Mouse (Mus musculus) embryonic facial prominence, embryonic 15.5 days (tissue): ENCODE measurements around the gene Gpatch1. TPM values are rescaled to one million over a fixed set of nuclear protein-coding genes. Genes with fewer than 3 reads are reported as not detected.
A peak's percentile ranks its signal among the peaks of the same experiment; 100 is the strongest.

ENCODE experiments used
- ATAC-seq: fragments of 200-750 bp; cut with Nextera tagmentation; 2 replicates; pipeline ENCODE4 v1.8.0; 2017; ENCODE audit warnings: low read depth, moderate TSS enrichment; ENCODE audit not compliant: insufficient number of reproducible peaks, low FRiP score, low TSS enrichment
- H3K27ac ChIP-seq: fragments of 300-500 bp; sonication (generic); replicated peaks from 2 replicates; pipeline ENCODE4 v1.5.1; 2015; ENCODE audit warnings: mild to moderate bottlenecking, inconsistent platforms
- H3K27me3 ChIP-seq: fragments of 300-500 bp; sonication (generic); 2 replicates; pipeline ENCODE4 v1.6.1; 2015; ENCODE audit warnings: inconsistent platforms
- H3K36me3 ChIP-seq: fragments of 300-500 bp; sonication (generic); 2 replicates; pipeline ENCODE4 v1.6.1; 2015; ENCODE audit warnings: mild to moderate bottlenecking, inconsistent platforms
- H3K4me1 ChIP-seq: fragments of 300-500 bp; sonication (generic); 2 replicates; pipeline ENCODE4 v1.6.1; 2015; ENCODE audit warnings: inconsistent platforms
- H3K4me2 ChIP-seq: fragments of 300-500 bp; sonication (generic); replicated peaks from 2 replicates; pipeline ENCODE4 v1.6.1; 2015; ENCODE audit warnings: mild to moderate bottlenecking, inconsistent platforms
- H3K4me3 ChIP-seq: fragments of 300-500 bp; sonication (generic); replicated peaks from 2 replicates; pipeline ENCODE4 v1.5.1; 2015; ENCODE audit warnings: mild to moderate bottlenecking, inconsistent platforms
- H3K9ac ChIP-seq: fragments of 300-500 bp; sonication (generic); 2 replicates; pipeline ENCODE4 v1.6.1; 2015; ENCODE audit warnings: inconsistent platforms
- H3K9me3 ChIP-seq: fragments of 300-500 bp; sonication (generic); replicated peaks from 2 replicates; pipeline ENCODE4 v1.6.1; 2016; ENCODE audit warnings: inconsistent platforms
- WGBS: fragments of 180-500 bp; shearing (Covaris S2); methylation state at CpG from one replicate; pipeline ENCODE4 v1.1.7; 2015; 5-methylcytosine and 5-hydroxymethylcytosine counted together
- polyA plus RNA-seq: library from polyadenylated mRNA; unstranded; fragments of >200 nt; fragmentation: Nextera tagmentation; extraction: Ambion mirVana; gene quantifications from 2 replicates; pipeline ENCODE4 v1.2.1, GENCODE M21; 2015

Gpatch1 gene
- polyA plus RNA-seq, 1 experiment from 2014 or later: 17.2 TPM

- no peaks in the 10 kb centered on the region for H3K4me1 ChIP-seq
- H3K4me2 ChIP-seq: no peak overlapping the region
- H3K4me3 ChIP-seq: no peak overlapping the region
- 69% methylated on average over 17 of the region's 18 CpGs for WGBS
- no peak for ATAC-seq
- no peaks in the 10 kb centered on the region for H3K27me3 ChIP-seq
- H3K27ac ChIP-seq: no peak overlapping the region
- H3K9me3 ChIP-seq: no peaks in the 10 kb centered on the region
- H3K36me3 ChIP-seq: no peaks in the 10 kb centered on the region
- H3K9ac ChIP-seq: no peak overlapping the region
These were observed 29.9 kb upstream of the Gpatch1 start for GRCm38 (mm10) chr7:35347918-35348700.

DNA sequence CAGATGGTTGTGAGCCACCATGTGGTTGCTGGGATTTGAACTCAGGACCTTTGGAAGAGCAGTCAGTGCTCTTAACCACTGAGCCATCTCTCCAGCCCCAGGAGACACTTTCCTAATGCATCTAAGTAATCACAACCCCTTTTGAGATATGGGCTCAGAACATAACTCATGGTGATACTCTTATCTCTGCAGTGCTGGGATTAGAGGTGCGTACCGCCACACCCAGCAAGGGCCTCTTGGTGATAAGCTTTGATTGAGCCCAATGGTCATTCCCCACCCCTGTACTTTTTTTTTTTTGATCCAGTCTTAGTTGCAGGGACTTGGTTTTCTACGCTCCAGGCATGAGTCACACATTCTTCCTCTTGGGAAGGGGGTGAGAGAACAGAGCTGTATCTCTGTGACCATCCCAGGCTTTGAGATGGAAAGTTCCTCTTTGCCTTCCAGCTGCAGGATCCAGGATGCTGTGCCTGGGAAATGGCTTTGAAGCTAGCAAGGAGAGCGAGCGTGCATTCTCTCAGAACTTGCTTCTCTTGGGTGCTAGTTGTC is 26.6 kb upstream of the Gpatch1 start:
- H3K9ac ChIP-seq: no peak overlapping the region
- H3K4me2 ChIP-seq: no peak overlapping the region
- H3K9me3 ChIP-seq: no peaks in the 10 kb centered on the region
- no peak overlapping the region for H3K27ac ChIP-seq
- no peaks in the 10 kb centered on the region for H3K36me3 ChIP-seq
- 0 out of 2 replicates have a peak, but pooled peaks cover 4% of the 10 kb centered on the region for H3K4me1 ChIP-seq
- no peaks in the 10 kb centered on the region for H3K27me3 ChIP-seq
- WGBS: 89% methylated on average over 5 of the region's 5 CpGs
- no peak overlapping the region for H3K4me3 ChIP-seq
- ATAC-seq: no peak

- no peak for ATAC-seq
- Histone ChIP-seq H3K4me3 (no peak overlapping the region), H3K4me1 (0 out of 2 replicates have a peak, but pooled peaks cover 6% of the 10 kb centered on the region), H3K4me2 (no peak overlapping the region), H3K9me3 (no peaks in the 10 kb centered on the region), H3K36me3 (no peaks in the 10 kb centered on the region), H3K27me3 (no peaks in the 10 kb centered on the region), H3K9ac (no peak overlapping the region), H3K27ac (no peak overlapping the region)
- WGBS: 57% methylated on average over 4 of the region's 4 CpGs
These were observed 24.3 kb upstream of the Gpatch1 start for GRCm38 (mm10) chr7:35342498-35342897.

DNA sequence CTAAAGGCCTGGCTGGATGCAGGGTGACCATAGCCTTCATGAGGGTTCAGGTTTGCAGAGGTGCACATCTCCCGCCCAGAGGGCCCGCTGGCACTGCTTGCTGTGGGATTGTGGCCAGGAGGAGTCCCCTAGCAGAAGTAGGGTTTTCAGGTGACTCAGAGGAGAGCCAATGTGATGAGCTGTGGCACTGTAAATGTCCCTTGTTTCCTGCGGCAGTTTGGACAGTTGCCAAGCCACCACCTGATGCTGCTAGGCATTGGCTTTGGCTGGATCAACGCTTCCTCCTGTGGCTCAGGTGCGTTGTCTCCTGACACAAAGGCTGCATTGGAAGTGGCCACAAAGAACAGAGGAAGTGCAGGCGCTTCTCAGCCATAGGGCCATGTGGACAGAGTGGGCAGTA is 23.0 kb upstream of the Gpatch1 start:
- H3K27ac ChIP-seq: no peak overlapping the region
- H3K27me3 ChIP-seq: peaks cover 9% of the 10 kb centered on the region; the same call in 1 of the 2 replicates
- H3K9ac ChIP-seq: no peak overlapping the region
- 0 out of 2 replicates have a peak, but pooled peaks cover 6% of the 10 kb centered on the region for H3K4me1 ChIP-seq
- ATAC-seq: peak; percentile 63; the same call in 1 of the 2 replicates
- WGBS: 73% methylated on average over 6 of the region's 6 CpGs
- H3K4me3 ChIP-seq: no peak overlapping the region
- no peaks in the 10 kb centered on the region for H3K9me3 ChIP-seq
- no peaks in the 10 kb centered on the region for H3K36me3 ChIP-seq
- no peak overlapping the region for H3K4me2 ChIP-seq

DNA sequence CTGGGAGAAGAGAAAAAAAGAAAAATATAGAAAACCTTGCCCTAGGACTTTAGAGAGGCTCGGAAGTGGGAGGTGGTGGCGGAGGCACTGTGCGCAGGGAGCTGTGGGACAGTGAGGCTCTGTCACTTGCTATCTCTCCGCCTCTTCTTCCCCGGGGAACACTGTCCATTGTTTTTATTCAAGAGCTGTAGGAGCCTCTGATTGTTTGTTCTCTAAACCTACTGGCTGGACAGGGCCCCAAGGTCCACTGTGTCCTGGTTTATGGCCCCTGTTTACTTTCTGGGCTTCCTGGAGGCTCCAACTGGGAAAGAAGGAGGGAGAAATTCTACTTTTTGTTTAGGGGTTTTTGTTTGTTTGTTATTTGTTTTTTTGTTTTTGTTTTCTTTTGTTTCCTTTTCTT is 22.0 kb upstream of the Gpatch1 start:
- Histone ChIP-seq H3K27ac (peak overlapping the region; percentile 53; the same call in 1 of the 2 replicates), H3K9ac (no peak overlapping the region)
- WGBS: 30% methylated on average over 5 of the region's 5 CpGs

DNA sequence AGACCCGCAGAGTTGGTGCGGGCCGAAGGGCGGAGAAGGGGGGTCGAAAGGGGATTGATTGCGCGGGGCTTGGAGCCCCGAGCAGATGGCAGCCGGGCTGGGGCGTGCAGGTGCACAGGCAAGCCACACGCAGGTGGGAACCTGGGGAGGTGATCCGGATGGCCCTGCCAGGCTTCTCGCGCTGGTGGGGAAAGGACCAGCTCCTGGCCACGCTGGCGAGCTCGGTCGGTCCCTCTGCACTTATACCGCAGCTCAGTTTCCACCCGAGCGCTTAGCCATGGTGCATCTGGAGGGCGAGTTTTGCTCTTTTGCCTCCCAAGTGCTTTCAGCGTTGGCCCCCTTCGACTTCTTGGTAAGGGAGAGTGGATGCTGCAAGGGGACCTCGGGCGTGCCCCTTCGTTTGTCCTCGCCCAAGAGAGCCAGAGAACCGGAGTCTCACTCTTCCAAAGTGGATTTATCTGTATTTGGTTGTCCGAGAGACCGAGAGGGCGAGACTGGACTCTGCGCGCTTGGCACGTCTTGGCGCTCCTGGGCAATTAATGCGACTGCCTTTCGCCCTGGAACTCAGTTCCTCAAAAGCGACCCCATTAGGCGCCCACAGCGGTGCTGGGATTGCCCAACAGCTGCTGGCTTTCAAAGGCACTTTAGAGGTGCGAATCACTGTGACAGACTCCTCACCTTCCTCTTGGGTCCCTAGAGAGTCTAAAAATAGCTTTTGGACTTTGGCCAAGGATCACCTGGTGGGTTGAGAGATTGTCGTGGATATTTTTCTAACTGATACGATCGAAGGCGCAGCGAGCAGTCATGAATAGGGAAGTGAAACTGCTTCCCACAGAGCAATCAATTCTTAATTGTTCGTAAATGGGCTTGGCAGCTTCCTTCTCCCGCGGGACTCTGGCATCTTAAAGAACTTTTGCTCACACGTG is 16.6 kb upstream of the Gpatch1 start:
- H3K36me3 ChIP-seq: no peaks in the 10 kb centered on the region
- ATAC-seq: no peak; the same call in none of the 2 replicates
- no peaks in the 10 kb centered on the region for H3K9me3 ChIP-seq
- peaks cover 22% of the 10 kb centered on the region for H3K27me3 ChIP-seq
- H3K27ac ChIP-seq: no peak overlapping the region; the same call in 1 of the 2 replicates
- H3K9ac ChIP-seq: peak overlapping the region; percentile 47
- H3K4me1 ChIP-seq: peaks cover 23% of the 10 kb centered on the region
- peak overlapping the region; percentile 98 for H3K4me2 ChIP-seq
- peak overlapping the region; percentile 67 for H3K4me3 ChIP-seq
- WGBS: under 1% methylated on average over 51 of the region's 51 CpGs

More for the DNA sequence above, 22.0 kb upstream of the Gpatch1 start:
- Histone ChIP-seq H3K9me3 (no peaks in the 10 kb centered on the region), H3K4me1 (0 out of 2 replicates have a peak, but pooled peaks cover 6% of the 10 kb centered on the region), H3K4me2 (no peak overlapping the region), H3K4me3 (no peak overlapping the region), H3K36me3 (no peaks in the 10 kb centered on the region), H3K27me3 (peaks cover 15% of the 10 kb centered on the region)
- no peak for ATAC-seq

DNA sequence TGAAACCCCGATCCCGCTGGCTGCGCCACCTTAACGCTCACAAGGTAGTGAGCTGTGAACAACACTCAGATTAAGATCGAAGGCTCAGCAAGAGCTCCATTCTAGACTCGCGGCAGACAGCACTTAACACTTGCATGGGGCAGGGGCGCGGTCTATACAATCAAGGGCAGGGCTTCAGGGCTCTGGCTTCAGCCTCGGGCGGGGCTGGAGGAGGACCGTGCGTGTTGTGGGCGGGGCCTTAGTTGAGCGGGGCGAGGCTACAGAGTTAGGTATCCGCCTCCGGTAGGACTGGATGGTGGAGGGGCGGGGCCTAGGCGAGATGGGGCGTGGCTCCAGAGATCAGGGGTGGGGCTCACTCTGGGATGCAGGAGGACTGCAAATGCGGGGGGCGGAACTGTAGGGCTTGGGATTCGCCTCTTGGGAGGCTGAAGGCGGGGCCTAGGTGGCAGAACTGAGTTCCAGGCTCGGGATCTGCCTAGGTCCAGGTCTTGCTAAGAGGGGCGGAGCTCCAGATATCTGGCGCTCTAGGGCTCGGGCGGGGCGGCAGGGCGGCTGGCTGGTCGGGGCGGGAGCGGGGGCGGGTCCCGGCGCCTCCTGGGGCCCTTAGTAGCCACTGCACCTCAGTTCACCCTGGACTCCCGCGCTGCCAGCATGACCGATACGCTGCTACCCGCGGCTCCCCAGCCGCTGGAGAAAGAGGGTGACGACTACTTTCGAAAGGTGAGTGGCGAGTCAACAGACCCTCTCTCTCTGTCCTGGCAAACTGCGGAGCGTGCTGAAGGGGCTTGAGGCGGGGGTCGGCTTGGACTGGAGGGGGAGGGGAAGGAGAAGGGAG is 15.7 kb upstream of the Gpatch1 start, which contains the start of gene Rhpn2:
Rhpn2 (plus strand) TSS at position 479 of the 835 bp plus-strand sequence.
- peak within 1 kb of the TSS; percentile 67 for H3K4me3 ChIP-seq
- H3K36me3 ChIP-seq: no peaks in the 10 kb centered on the region
- H3K4me1 ChIP-seq: peaks cover 21% of the 10 kb centered on the region
- WGBS: under 1% methylated on average over 45 of the region's 52 CpGs
- H3K27ac ChIP-seq: peak within 1 kb of the TSS; percentile 80
- peak within 1 kb of the TSS; percentile 47 for H3K9ac ChIP-seq
- peak within 1 kb of the TSS; percentile 98 for H3K4me2 ChIP-seq
- peaks cover 22% of the 10 kb centered on the region for H3K27me3 ChIP-seq
- no peaks in the 10 kb centered on the region for H3K9me3 ChIP-seq
- peak; percentile 97 for ATAC-seq

GRCm38 (mm10) chr7:35333231-35333651 is 15.0 kb upstream of the Gpatch1 start:
- H3K27ac ChIP-seq: peak overlapping the region; percentile 80
- no peaks in the 10 kb centered on the region for H3K36me3 ChIP-seq
- H3K9me3 ChIP-seq: no peaks in the 10 kb centered on the region
- H3K27me3 ChIP-seq: peaks cover 22% of the 10 kb centered on the region
- H3K9ac ChIP-seq: peak overlapping the region; percentile 26; the same call in 1 of the 2 replicates
- under 1% methylated on average over 19 of the region's 19 CpGs for WGBS
- no peak for ATAC-seq
- H3K4me2 ChIP-seq: peak overlapping the region; percentile 98
- peak overlapping the region; percentile 67 for H3K4me3 ChIP-seq
- H3K4me1 ChIP-seq: peaks cover 21% of the 10 kb centered on the region

DNA sequence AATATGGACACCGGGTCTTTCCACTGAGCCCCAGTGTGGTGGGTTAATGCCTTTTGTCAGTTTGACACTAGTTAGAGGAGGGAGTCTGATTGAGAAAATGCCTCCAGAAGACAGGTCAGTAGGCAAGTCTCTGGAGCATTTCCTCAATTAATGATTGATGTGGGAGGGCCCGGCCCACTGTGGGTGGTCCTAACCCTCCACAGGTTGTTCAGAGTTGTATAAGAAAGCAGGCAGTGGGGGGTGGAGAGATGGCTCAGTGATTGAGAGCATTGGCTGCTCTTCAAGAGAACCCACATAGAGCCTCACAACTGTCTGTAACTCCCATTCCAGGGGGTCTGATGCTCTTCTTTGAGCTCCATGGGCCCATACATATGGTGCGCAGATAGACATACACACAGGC is 13.3 kb upstream of the Gpatch1 start:
- Histone ChIP-seq H3K36me3 (no peaks in the 10 kb centered on the region), H3K27ac (no peak overlapping the region), H3K9ac (no peak overlapping the region), H3K9me3 (no peaks in the 10 kb centered on the region), H3K27me3 (peaks cover 16% of the 10 kb centered on the region), H3K4me1 (peaks cover 21% of the 10 kb centered on the region), H3K4me3 (no peak overlapping the region), H3K4me2 (no peak overlapping the region)
- 57% methylated on average over 3 of the region's 3 CpGs for WGBS
- no peak for ATAC-seq

GRCm38 (mm10) chr7:35322732-35323420 is 4.6 kb upstream of the Gpatch1 start:
- H3K9ac ChIP-seq: 0 out of 2 replicates have a peak overlapping the region, but pooled peaks have one; percentile 23
- H3K27me3 ChIP-seq: no peaks in the 10 kb centered on the region
- peak overlapping the region; percentile 28 for H3K4me2 ChIP-seq
- no peaks in the 10 kb centered on the region for H3K36me3 ChIP-seq
- WGBS: 7% methylated on average over 11 of the region's 13 CpGs
- H3K9me3 ChIP-seq: no peaks in the 10 kb centered on the region
- ATAC-seq: no peak
- H3K4me3 ChIP-seq: no peak overlapping the region
- no peak overlapping the region for H3K27ac ChIP-seq
- H3K4me1 ChIP-seq: peaks cover 7% of the 10 kb centered on the region
